Mouse (Mus musculus): ENCODE data around the gene Helq.

The Helq gene

DNA sequence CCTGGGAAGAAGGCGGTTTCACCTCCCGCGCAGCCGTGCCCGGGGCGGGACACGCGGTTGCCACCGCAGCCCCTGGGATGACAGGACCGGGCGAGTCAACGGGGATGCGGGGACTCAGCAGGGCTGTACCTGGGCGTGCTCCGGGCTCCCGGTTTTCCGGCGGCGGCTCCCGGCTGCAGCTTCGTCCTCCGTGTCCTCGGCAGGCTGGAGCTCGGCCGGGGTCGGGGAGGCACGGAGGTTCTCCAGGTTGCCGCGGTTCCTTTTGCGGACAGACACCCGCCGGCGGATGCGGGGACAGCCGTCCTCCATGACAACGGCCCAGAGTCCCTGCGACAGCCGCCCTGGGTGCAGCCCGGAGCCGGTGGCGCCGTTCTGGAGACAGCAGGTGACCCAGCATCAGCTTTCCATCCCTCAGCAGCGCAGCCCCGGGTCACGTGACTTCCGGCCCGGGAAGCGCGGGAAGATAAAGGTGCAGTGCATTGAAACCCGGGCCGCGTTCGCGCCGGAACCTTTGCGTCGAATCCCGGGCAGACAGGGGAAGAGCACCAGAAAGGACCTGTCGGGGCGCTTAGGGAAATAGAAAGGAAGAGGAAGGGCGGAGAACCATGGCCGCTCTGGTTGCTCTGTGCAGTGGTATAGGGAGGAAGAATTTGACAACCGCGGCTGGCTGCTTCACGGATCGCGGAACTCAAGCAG lies at the start of gene Helq, which contains the start of gene Mrps18c:
Helq (minus strand) TSS at position 434 of the 696 bp plus-strand sequence.
Mrps18c (plus strand) TSS at position 463 of the 696 bp plus-strand sequence.
- DNase-seq (ENCODE audit: low spot score in 2 of 2) = peak; percentile 88 to 90

- DNase-seq (ENCODE audit: low spot score in 2 of 2) = no peak
Observed at GRCm38 (mm10) chr5:100847143-100847542, 48.7 kb upstream of the Helq start.

- DNase-seq (ENCODE audit: low spot score in 2 of 2) = no peak
Observed at GRCm38 (mm10) chr5:100846599-100846920, 48.2 kb upstream of the Helq start.

GRCm38 (mm10) chr5:100845848-100846598 lies 47.6 kb upstream of the Helq start:
- DNase-seq (ENCODE audit: low spot score in 2 of 2) = peak; percentile 37 to 45

GRCm38 (mm10) chr5:100845485-100845847 lies 47.1 kb upstream of the Helq start, which contains the start of gene Gpat3:
Gene Gpat3, plus strand, starts transcription at chr5:100845713.
- DNase-seq (ENCODE audit: low spot score in 2 of 2) = peak; percentile 5 to 7

DNA sequence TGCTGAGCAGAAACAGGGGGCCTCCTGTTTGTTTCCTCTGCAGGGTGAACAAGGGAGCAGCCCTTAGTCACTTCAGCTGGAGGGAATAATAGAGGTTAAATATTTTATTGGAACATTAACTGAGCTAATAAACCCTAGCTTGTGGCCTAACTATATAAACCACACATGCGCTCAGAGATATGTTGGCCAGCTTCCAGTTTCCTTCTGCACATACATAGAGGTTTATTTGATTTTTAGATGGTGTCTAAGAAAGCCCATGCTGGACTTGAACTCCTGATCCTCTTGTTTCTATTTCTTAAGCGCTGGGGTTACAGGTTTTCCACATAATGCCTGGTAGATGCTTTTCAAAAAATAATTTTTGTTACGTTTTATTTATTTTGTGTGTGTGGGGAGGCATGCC lies 46.1 kb upstream of the Helq start:
- no peak for DNase-seq (ENCODE audit: low spot score in 2 of 2)

GRCm38 (mm10) chr5:100837907-100838306 lies 39.5 kb upstream of the Helq start:
- DNase-seq (ENCODE audit: low spot score in 2 of 2) = no peak

GRCm38 (mm10) chr5:100835862-100836538 lies 37.6 kb upstream of the Helq start:
- DNase-seq (ENCODE audit: low spot score in 2 of 2) = no peak

GRCm38 (mm10) chr5:100833841-100834240 lies 35.4 kb upstream of the Helq start:
- DNase-seq (ENCODE audit: low spot score in 2 of 2) = no peak

- no peak for DNase-seq (ENCODE audit: low spot score in 2 of 2)
Observed at GRCm38 (mm10) chr5:100832680-100833079, 34.3 kb upstream of the Helq start.

DNA sequence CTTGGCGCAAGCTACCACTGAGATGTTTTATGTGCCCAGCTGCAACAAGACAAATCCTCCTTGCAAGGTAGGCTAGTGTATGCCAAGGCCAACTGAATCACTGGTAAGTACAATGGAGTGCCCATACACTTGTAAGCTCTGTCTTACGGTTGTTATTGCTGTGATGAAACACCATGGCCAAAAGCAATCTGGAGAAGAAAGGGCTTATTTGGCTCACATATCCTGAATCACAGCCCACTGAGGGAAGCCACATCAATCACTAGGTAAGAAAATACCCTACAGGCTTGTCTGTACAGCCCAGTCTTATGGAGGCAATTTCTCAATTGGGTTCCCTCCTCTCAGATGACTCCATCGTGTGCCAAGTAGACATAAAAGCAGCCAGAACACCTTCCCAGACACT lies 30.3 kb upstream of the Helq start:
- no peak for DNase-seq (ENCODE audit: low spot score in 2 of 2)

GRCm38 (mm10) chr5:100826531-100826930 lies 28.1 kb upstream of the Helq start:
- DNase-seq (ENCODE audit: low spot score in 2 of 2) = no peak

- DNase-seq (ENCODE audit: low spot score in 2 of 2) = no peak
Observed at GRCm38 (mm10) chr5:100825975-100826374, 27.6 kb upstream of the Helq start.

DNA sequence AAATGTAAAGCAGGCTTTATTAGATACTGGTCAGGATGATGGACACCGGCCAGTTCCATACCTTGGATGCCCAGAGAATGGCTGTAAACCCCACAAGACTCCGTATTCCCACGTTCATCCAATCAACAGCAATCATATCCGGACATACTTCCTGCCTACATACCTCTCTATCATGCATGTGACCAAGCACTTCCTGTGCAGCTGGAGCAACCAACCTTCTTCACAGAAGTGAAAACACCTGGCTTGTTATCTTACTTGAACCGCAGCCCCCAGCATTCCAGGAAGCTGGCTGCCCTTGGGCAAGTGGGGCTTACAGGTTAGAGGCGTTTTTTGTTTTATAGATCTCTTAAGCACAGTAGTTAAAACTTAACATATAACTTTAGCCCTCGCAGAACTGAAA lies 24.4 kb upstream of the Helq start:
- no peak for DNase-seq (ENCODE audit: low spot score in 2 of 2)

DNA sequence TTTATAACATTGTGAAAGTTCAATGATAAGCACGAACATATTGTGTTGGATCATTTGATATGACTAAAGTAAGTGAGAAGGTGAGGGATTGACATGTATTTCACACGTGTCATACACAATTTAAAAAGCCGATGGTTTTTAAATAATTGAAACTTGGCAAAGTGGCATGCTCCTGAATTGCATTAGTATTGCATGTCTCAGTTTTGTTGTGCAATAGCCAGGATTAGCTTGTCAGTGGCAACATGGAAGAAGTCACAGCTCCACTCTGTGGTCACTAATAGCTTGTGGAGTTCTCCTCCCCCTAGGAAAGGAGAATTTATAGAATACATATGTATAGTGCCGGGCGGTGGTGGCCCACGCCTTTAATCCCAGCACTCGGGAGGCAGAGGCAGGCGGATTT lies 23.0 kb upstream of the Helq start:
- no peak for DNase-seq (ENCODE audit: low spot score in 2 of 2)

DNA sequence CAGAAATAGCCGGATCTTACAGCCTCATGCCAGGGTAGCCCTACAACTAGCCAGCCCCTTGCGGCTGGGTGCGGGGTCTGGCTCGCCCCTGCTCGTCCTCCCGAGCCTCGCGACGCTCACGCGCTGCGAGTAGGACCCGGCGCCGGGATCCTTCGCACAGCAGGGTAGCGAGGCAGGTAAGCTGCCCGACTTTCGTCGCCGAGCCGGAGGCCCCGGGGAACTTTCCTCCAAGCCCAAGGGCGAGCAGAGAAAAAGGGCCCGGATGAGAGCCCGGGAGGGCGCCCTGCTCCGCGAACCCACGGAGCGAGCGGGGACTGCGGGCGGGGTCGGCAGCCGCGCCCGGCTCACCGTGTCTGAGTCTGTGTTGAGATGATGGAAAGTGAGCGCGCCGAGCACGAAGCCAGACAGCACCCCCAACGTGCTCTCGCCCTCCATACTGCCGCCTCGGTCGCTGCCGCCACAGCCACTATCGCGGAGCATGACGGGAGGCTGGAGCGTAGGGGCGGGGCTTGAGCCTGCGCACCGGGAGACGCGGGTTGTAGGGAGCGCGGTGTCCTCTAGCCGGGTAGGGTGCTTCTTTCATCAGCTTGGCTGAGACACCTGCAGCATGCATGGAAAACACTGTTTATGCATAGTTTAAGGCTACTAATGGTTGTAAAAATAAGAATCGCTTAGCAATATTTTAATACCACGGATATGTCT lies 22.2 kb upstream of the Helq start, which contains the start of gene Abraxas1:
Abraxas1 (minus strand) TSS at position 483 of the 702 bp plus-strand sequence.
- DNase-seq (ENCODE audit: low spot score in 2 of 2) = peak; percentile 79 to 81

DNA sequence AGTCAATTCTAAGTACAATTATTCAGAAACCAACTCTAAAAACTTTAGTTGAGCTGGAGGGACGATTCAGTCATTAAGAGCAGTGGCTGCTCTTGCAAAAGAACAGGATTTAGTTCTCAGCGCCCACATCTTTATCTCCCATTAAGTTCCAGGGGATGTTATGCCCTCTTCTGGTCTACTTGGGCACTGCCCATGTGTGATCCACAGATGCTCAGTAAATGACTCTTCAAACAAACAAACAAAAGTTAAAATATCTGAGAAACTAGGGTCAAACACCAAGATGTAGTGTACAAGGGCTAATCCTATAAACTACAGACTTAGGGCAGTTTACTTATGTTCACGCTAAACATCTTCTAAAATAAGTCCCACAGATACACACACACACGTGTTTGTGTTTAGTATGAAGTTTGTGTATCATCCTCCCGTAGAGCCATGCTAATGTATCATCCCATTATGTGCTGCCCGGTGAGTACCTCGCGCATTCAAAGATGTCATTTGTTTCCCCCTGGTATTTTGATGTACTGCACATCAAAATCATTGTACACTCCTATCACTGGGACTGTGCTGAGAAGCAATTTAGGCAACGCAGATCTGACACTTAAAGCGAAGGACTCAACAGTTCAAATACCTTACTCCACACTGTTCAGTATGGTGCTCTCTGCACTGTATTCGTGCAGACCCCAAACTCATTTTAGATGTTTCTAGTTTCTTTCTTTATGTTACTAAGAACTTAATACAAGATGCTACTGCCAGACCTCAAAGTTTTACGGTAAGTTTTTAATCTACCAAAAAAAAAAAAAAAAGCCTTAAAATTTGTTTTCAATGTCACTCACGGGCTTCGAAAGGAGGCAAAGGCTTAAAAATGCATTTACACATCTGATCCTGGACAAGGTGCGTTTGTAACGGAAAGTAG lies 21.4 kb upstream of the Helq start:
- no peak for DNase-seq (ENCODE audit: low spot score in 2 of 2)

DNA sequence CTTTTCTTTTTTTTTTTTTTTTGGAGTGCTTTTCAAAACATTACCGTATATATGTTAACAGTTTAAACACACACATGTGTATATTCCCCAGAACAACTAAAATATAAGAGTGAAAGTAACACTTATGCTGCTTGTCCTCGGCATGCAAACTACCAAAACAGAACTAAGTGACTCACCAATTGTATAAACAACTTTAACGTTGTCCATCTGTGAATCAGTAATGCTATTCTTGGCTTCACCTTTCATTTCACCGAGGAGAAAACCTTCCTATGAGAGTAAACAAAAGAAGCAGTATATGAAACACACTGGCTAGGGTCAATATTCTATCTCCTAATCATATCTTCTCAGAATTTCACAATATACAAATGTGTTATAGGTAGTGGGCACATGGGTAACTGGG lies 19.9 kb upstream of the Helq start:
- DNase-seq (ENCODE audit: low spot score in 2 of 2) = no peak

DNA sequence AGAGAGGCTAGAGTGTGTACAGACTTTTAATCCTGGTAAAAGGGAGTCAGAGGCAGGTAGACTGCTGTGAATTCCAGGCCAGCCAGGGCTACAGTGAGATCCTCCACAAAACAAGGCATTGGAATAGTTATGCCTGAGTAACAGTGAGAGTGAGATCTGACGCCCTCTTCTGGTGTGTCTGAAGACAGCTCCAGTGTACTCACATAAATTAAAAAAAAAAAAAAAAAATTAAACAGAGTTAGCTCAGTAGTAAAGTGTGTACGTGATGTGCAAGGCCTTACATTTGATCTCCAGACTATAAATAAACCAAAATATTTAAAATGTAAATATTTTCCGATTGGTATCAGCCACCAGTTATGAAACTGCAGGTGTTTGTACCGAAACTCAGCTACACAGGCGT lies 4.3 kb downstream of the Helq start:
- DNase-seq (ENCODE audit: low spot score in 2 of 2) = no peak

GRCm38 (mm10) chr5:100792261-100792660 lies 6.1 kb downstream of the Helq start:
- DNase-seq (ENCODE audit: low spot score in 2 of 2) = no peak

DNA sequence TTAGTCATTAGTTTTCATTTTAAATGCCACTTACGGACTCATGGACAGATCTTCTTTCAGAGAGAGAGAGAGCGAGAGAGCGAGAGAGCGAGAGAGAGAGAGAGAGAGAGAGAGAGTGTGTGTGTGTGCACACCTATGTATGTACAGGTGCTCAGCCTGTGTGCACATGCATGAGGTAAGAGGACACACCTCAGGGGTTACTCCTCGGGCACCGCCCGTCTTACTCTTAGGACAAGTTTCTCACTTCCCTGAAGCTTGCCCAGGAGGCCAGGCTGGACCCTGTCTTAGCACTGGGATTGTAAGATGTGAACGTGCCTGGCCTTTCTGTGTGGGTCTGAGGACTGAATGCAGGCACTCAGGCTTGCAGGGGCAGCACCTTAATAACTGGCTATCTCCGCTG lies 10.9 kb downstream of the Helq start:
- no peak for DNase-seq (ENCODE audit: low spot score in 2 of 2)
